Mouse (Mus musculus): Measurements from ENCODE around the gene Tmem120b. TPM values are rescaled to one million over a fixed set of nuclear protein-coding genes. Genes with fewer than 3 reads are reported as not detected.

Gene Tmem120b
- total RNA-seq, 2 experiments from 2014 or later: 18.9 to 19.0 TPM

DNA sequence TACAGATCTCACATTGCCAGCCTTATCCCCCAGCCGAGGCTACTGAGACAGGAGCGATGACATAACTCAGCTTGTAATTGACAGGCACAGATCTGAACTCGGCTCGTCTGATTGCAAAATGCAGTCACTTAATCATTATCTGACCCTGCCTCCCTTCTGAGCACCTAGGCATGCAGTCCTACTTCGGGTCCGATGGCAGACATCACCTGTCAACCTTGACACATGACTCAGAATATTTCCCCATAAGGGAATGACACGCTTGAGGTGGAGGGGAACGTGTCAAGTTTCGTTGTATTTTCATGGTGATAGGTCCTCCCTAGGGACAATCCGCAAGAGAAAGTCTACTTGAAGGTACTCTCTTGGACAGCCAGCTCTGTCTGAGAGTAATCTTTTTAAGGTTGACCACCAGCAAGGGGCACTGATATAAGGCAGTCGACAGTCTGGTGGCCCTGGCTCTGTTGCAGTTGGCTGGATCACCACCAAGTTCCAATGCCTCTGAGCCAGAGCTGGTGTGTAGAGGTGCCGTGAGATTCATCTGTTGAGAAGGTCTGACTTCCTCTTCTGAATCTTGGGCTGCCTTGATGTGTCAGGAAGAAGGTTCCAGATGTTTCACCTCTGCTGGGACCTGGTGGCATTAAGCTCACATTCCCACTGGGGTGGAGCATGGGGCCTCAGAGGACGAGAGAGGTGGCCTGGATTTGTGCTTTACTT is 15.3 kb downstream of the Tmem120b start:
- DNase-seq: no peak
- intact Hi-C loops (cut with DNase I): no loop called here

- intact Hi-C loops (cut with DNase I): no loop called here
- DNase-seq: no peak
Measured at GRCm38 (mm10) chr5:123086501-123086900, 18.3 kb downstream of the Tmem120b start.

DNA sequence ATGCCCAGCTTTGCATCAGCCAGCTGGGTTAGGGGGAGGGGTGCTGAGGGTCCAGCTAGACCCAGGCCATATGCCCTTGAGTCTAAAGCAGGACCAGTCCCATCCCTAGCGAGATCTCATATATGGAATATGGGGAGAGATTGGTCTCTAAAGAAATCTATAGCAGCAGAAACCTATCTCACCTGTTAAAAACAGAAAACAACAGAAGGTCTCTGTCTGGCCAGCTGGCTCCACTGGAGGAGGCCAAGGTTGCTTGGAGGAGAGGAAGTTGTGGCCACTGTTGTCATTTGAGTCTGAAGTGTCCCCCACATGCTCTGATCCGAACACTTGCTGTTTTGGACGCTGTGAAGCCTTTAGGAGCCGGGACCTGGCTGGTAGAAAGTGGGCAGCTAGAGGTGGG is 20.6 kb downstream of the Tmem120b start:
- DNase-seq: no peak
- intact Hi-C loops (cut with DNase I): no loop called here

GRCm38 (mm10) chr5:123090560-123091306 is 22.5 kb downstream of the Tmem120b start:
- no peak for DNase-seq
- intact Hi-C loops (cut with DNase I): no loop called here

- intact Hi-C loops (cut with DNase I): no loop called here
- no peak for DNase-seq
Measured at GRCm38 (mm10) chr5:123093077-123093633, 24.9 kb downstream of the Tmem120b start.

DNA sequence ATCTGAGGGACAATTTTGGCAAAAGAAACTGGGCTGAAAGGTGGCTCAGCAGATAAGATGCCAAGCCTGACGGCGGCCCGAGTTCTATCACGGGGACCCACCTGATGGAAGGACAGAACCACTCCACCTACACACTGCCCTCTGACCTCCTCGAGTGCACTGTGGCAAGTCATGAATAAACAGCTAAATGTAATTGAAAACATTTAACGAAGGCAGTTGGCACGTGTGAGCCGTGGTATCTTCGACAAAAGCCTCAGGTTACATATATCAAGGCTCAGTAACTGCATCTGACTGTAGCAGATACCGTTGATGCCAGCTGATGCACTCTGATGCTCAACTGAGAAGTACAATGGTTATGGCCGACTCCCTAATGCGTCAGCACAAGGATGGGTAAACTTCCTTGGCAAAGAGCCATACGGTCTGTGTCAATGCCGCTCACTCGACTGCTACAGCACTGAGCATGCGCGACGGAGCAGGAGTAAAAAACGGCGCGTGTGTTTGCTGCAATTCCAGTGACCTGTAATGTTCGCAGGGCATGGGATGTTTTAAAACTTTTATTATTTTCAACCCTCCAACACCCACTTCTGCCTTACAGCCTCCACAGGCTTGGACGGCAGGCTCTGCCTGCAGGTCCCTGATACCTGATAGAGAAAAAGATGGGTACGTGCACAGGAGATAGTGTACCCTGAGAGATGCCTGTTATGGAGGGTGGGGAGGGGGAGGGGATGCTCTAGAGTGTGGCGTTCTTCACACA is 26.2 kb downstream of the Tmem120b start:
- intact Hi-C loops (cut with DNase I): no loop called here

DNA sequence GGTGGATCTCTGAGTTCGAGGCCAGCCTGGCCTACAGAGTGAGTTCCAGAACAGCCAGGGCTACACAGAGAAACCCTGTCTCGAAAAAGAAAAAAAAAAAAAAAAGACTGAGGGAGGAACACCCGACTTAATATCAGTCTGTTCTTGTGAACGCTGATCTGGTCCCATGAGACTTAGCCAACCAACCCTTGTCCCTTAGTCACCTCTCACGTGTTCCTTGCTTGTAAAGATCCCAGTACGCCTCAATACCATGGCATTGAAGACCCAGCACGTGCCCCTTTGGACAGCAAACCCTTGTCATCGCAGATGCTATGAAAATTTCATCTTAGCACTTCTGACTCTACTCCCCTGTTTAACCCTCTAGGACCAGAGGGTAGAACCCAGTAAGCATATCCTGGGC is 28.1 kb downstream of the Tmem120b start:
- intact Hi-C loops (cut with DNase I): no loop called here
- DNase-seq: no peak

More for the DNA sequence above, 26.2 kb downstream of the Tmem120b start:
- no peak for DNase-seq

DNA sequence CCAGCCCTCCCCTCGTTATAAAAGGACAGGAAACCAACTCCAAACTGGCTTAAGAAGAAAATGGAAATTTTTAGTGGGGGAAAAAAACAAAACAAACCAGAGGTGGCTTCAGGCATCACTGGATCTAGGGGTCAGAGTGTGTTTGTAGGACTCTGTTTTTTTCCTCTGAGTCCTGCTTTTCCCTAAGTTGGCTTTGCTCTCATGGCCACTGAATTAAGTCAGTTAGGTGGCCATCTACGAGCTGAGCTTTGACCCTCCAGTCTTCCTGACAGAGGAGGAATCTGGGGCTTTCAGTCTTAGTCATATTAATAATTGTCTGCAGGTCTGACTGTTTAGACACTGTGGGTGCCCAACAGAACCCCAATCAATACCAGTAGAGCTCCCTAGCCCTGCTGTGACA is 30.3 kb downstream of the Tmem120b start:
- intact Hi-C loops (cut with DNase I): no loop called here
- no peak for DNase-seq

- DNase-seq: no peak
- intact Hi-C loops (cut with DNase I): no loop called here
Measured at GRCm38 (mm10) chr5:123102376-123102775, 34.2 kb downstream of the Tmem120b start.

GRCm38 (mm10) chr5:123103556-123103955 is 35.3 kb downstream of the Tmem120b start:
- intact Hi-C loops (cut with DNase I): no loop called here
- DNase-seq: no peak

- intact Hi-C loops (cut with DNase I): no loop called here
- DNase-seq: no peak
Measured at GRCm38 (mm10) chr5:123104769-123105168, 36.6 kb downstream of the Tmem120b start.

GRCm38 (mm10) chr5:123109452-123110203 is 41.4 kb downstream of the Tmem120b start:
- no peak for DNase-seq
- intact Hi-C loops (cut with DNase I): loop anchor here (1.0 kb wide), 1 partner anchor 33 kb away; no protein-coding TSS in a partner anchor

- intact Hi-C loops (cut with DNase I): loop anchor here (1.0 kb wide), 1 partner anchor 34 kb away; no protein-coding TSS in a partner anchor
- no peak for DNase-seq
Measured at GRCm38 (mm10) chr5:123110296-123110721, 42.1 kb downstream of the Tmem120b start.

DNA sequence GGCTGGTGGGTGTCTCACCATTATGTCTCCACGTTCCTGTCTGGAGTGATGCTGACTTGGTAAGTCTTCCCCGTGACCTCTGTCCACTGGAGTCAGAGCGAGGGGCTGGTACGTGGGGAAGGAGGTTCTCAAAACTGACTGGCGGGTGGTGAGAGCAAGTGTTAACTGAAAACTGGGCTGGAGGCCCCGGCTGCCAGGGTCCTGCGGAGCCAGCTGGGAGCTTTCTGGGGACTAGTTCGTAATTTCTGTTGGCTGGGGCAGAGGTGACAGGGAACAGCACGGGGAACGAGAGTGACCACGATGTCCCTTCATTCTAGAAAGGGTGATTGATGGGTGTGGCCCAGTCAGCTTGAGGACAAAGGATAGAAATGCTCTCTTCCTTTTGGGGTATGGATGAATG is 45.9 kb downstream of the Tmem120b start:
- DNase-seq: no peak
- intact Hi-C loops (cut with DNase I): no loop called here

- intact Hi-C loops (cut with DNase I): loop anchor here (5.0 kb wide), 1 partner anchor 37 kb away; no protein-coding TSS in a partner anchor
- no peak for DNase-seq
Measured at GRCm38 (mm10) chr5:123114924-123115323, 46.7 kb downstream of the Tmem120b start.

- DNase-seq: no peak
- intact Hi-C loops (cut with DNase I): loop anchor here (2.0 to 5.0 kb wide), 3 partner anchors 17 to 47 kb away; partner anchors contain the start of genes Rhof and Tmem120b
Measured at GRCm38 (mm10) chr5:123116080-123116479, 47.9 kb downstream of the Tmem120b start.

- intact Hi-C loops (cut with DNase I): loop anchor here (1.0 to 5.0 kb wide), 4 partner anchors 16 to 54 kb away; partner anchors contain the start of genes Rhof and Tmem120b
- peak; percentile 73 to 74 for DNase-seq
Measured at GRCm38 (mm10) chr5:123117257-123117656, 49.0 kb downstream of the Tmem120b start.

GRCm38 (mm10) chr5:123117773-123118172 is 49.6 kb downstream of the Tmem120b start:
- no peak for DNase-seq
- intact Hi-C loops (cut with DNase I): loop anchor here (1.0 to 5.0 kb wide), 4 partner anchors 15 to 54 kb away; partner anchors contain the start of genes Rhof and Tmem120b

GRCm38 (mm10) chr5:123118826-123119225 is 50.6 kb downstream of the Tmem120b start:
- intact Hi-C loops (cut with DNase I): loop anchor here (5.0 kb wide), 1 partner anchor 33 kb away; no protein-coding TSS in a partner anchor
- DNase-seq: no peak

All from gastrocnemius, postnatal 36 days (tissue).